Mouse (Mus musculus) kidney, postnatal 10 days (tissue): Measurements from ENCODE around the gene Mgat4b.
"Not testable (repeated sequence)": the region's sequence is repeated elsewhere in the genome, so short reads cannot be mapped to it uniquely, and the experiment has no call there.

Experiments used
- DNase-seq: peaks from one replicate; pipeline ENCODE4 v3.0.0; 2021; ENCODE audit warnings: mixed read lengths

Gene Mgat4b

GRCm38 (mm10) chr11:50210505-50211151 lies at the start of gene Mgat4b, which contains the start of gene Sqstm1:
Gene Mgat4b, plus strand, starts transcription at chr11:50210890.
Gene Sqstm1, minus strand, starts transcription at chr11:50210827.
- DNase-seq, result peak; percentile 90

- peak; percentile 82 for DNase-seq
Observed at GRCm38 (mm10) chr11:50161578-50162304, 48.9 kb upstream of the Mgat4b start.

- DNase-seq, result no peak
Observed at GRCm38 (mm10) chr11:50162338-50163050, 48.2 kb upstream of the Mgat4b start.

GRCm38 (mm10) chr11:50168352-50168751 lies 42.3 kb upstream of the Mgat4b start:
- DNase-seq, result no peak

GRCm38 (mm10) chr11:50174111-50174729 lies 36.5 kb upstream of the Mgat4b start, which contains the start of gene Mrnip:
Gene Mrnip, plus strand, starts transcription at chr11:50174444.
- not testable (repeated sequence) for DNase-seq

- peak; percentile 99 for DNase-seq
Observed at GRCm38 (mm10) chr11:50174730-50175187, 35.9 kb upstream of the Mgat4b start.

GRCm38 (mm10) chr11:50176351-50176750 lies 34.3 kb upstream of the Mgat4b start:
- DNase-seq, result peak; percentile 59

- no peak for DNase-seq
Observed at GRCm38 (mm10) chr11:50177111-50177510, 33.6 kb upstream of the Mgat4b start.

GRCm38 (mm10) chr11:50178532-50179488 lies 31.9 kb upstream of the Mgat4b start:
- peak; percentile 27 for DNase-seq

GRCm38 (mm10) chr11:50180478-50181231 lies 30.0 kb upstream of the Mgat4b start:
- DNase-seq, result no peak

GRCm38 (mm10) chr11:50182702-50183101 lies 28.0 kb upstream of the Mgat4b start:
- DNase-seq, result no peak

GRCm38 (mm10) chr11:50184788-50185187 lies 25.9 kb upstream of the Mgat4b start:
- no peak for DNase-seq

GRCm38 (mm10) chr11:50188682-50189081 lies 22.0 kb upstream of the Mgat4b start:
- no peak for DNase-seq

GRCm38 (mm10) chr11:50190362-50190761 lies 20.3 kb upstream of the Mgat4b start:
- DNase-seq, result no peak

- DNase-seq, result no peak
Observed at GRCm38 (mm10) chr11:50192278-50192677, 18.4 kb upstream of the Mgat4b start.

GRCm38 (mm10) chr11:50194070-50194469 lies 16.6 kb upstream of the Mgat4b start:
- DNase-seq, result no peak

GRCm38 (mm10) chr11:50194793-50195192 lies 15.9 kb upstream of the Mgat4b start:
- no peak for DNase-seq

- no peak for DNase-seq
Observed at GRCm38 (mm10) chr11:50197500-50197899, 13.2 kb upstream of the Mgat4b start.

- no peak for DNase-seq
Observed at GRCm38 (mm10) chr11:50198219-50198846, 12.4 kb upstream of the Mgat4b start.

- DNase-seq, result no peak
Observed at GRCm38 (mm10) chr11:50198916-50199315, 11.8 kb upstream of the Mgat4b start.
